9 mouse cellular contexts compared by ENCODE assay signal in the genomic region with DNA sequence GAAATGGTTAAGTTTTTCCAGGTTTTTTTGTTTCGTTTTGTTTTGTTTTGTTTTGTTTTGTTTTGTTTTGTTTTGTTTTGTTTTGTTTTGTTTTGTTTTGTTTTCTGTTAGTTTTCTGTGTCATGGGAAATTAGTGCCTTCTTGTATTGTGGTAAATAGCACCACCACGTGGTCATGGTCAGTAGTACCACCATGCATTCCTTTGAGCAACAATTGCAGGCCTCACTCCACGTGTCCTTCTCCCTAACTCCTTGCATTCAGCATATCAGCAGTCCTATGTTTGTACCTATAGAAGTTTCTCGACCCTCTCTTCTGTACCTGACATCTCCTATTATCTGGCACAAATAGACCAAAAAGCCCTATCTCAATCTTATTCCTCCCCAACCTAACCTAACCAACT. TPM values are rescaled to one million over a fixed set of nuclear protein-coding genes. Genes with fewer than 3 reads are reported as not detected.
DNase-seq lines count a peak whose midpoint lies in the region; ATAC-seq lines count a peak whose summit lies in the region.
"Had no signal": no experiment of that assay in that cellular context is flagged by ENCODE, and none has a peak within 500 bp of the region (broad histone marks: within the 10 kb centered on the region; RNA-seq: fewer than 3 reads in every experiment).

No protein-coding gene starts in this region.

- no peak overlapping the region for H3K9ac ChIP-seq in neural tube, embryonic 15.5 days (replicated peaks)

- H3K4me2 ChIP-seq in neural tube, embryonic 15.5 days, result no peak overlapping the region

- no peaks in the 10 kb centered on the region for H3K9me3 ChIP-seq in neural tube, embryonic 15.5 days (replicated peaks)

- peak; percentile 38 for DNase-seq in neural tube, embryonic 10.5 days (ENCODE audit: extremely low spot score, low spot score)
- DNase-seq in adrenal gland, adult (ENCODE audit: inconsistent age in 2 of 2, low spot score in 1 of 2), result peak; percentile 9 to 71
- peak; percentile 82 for DNase-seq in embryo, embryonic 10.5 days (ENCODE audit: low spot score)
- DNase-seq in left cerebral cortex, postnatal 14 days (ENCODE audit: low spot score in 2 of 2), result peak; percentile 67 to 72
- peak; percentile 33 for DNase-seq in ovary, postnatal 14 days (ENCODE audit: low spot score)
- DNase-seq in spleen, adult 12 weeks (ENCODE audit: low spot score), result no peak

- 14% methylated on average over 4 of the region's 4 CpGs for WGBS in neural tube, embryonic 15.5 days

- no peaks in the 10 kb centered on the region for H3K36me3 ChIP-seq in neural tube, embryonic 15.5 days

- no peak for ATAC-seq in neural tube, embryonic 15.5 days (ENCODE audit: low FRiP score)
- peak; percentile 69 to 84; a peak in 3 of 4 replicates for ATAC-seq in hematopoietic stem cell, adult 5-6 weeks (replicated peaks in 1 of 2; ENCODE audit: insufficient read depth in 1 of 2, low FRiP score in 2 of 2, low TSS enrichment in 1 of 2, low read depth in 1 of 2, poor library complexity in 2 of 2, severe bottlenecking in 2 of 2)

- intact Hi-C loops in left cerebral cortex, postnatal 14 days (cut with DNase I), result no loop called here

- H3K27ac ChIP-seq in neural tube, embryonic 15.5 days (replicated peaks), result no peak overlapping the region

- no peaks in the 10 kb centered on the region for H3K4me1 ChIP-seq in neural tube, embryonic 15.5 days

- H3K27me3 ChIP-seq in neural tube, embryonic 15.5 days (replicated peaks), result no peaks in the 10 kb centered on the region

- no peak overlapping the region for H3K4me3 ChIP-seq in neural tube, embryonic 15.5 days (replicated peaks)

RNA-seq across cellular contexts. Expression of a gene that starts 2.3 kb away (rescaled TPM):
- polyA plus RNA-seq in neural tube, embryonic 15.5 days (2015; fragmentation: Nextera tagmentation; extraction: Ambion mirVana), result not detected in 2 replicates
- total RNA-seq in hematopoietic stem cell, adult 5-6 weeks (2017), result not detected in 2 replicates
- total RNA-seq in left cerebral cortex, postnatal 14 days (2021), result not detected
- total RNA-seq: gastrocnemius, postnatal 4 days had no signal
